Mouse (Mus musculus) lung, postnatal 0 days (tissue): ENCODE results near the gene Ywhab. TPM values are rescaled to one million over a fixed set of nuclear protein-coding genes. Genes with fewer than 3 reads are reported as not detected.

Source experiments
- ATAC-seq: fragments of 200-750 bp; cut with Nextera tagmentation; 2 replicates; pipeline ENCODE4 v1.8.0; 2017; ENCODE audit warnings: moderate library complexity
- DNase-seq: peaks from one replicate; pipeline ENCODE4 v3.0.0-alpha.2; 2016; ENCODE audit warnings: low spot score
- H3K27ac ChIP-seq: fragments of 300-500 bp; sonication (generic); 2 replicates; pipeline ENCODE4 v1.5.1; 2014; ENCODE audit warnings: antibody characterized with exemption, mild to moderate bottlenecking, low read length, mixed read lengths
- H3K27me3 ChIP-seq: fragments of 300-500 bp; sonication (generic); replicated peaks from 2 replicates; pipeline ENCODE4 v1.6.1; 2014; ENCODE audit warnings: low read length, mixed read lengths; ENCODE audit not compliant: insufficient read depth
- H3K36me3 ChIP-seq: fragments of 300-500 bp; sonication (generic); 2 replicates; pipeline ENCODE4 v1.6.1; 2014; ENCODE audit warnings: low read length, mixed read lengths; ENCODE audit not compliant: insufficient read depth
- H3K4me1 ChIP-seq: fragments of 300-500 bp; sonication (generic); 2 replicates; pipeline ENCODE4 v1.6.1; 2014; ENCODE audit warnings: antibody characterized with exemption, low read depth, low read length, mixed read lengths; ENCODE audit not compliant: insufficient read depth
- H3K4me2 ChIP-seq: fragments of 300-500 bp; sonication (generic); replicated peaks from 2 replicates; pipeline ENCODE4 v1.6.1; 2014; ENCODE audit warnings: low read depth, mild to moderate bottlenecking, low read length, moderate library complexity, mixed read lengths
- H3K4me3 ChIP-seq: fragments of 300-500 bp; sonication (generic); 2 replicates; pipeline ENCODE4 v1.5.1; 2014; ENCODE audit warnings: low read depth, low read length
- H3K9ac ChIP-seq: fragments of 300-500 bp; sonication (generic); replicated peaks from 2 replicates; pipeline ENCODE4 v1.6.1; 2014; ENCODE audit warnings: low read depth, mild to moderate bottlenecking
- H3K9me3 ChIP-seq: fragments of 300-500 bp; sonication (generic); 2 replicates; pipeline ENCODE4 v1.6.1; 2016; ENCODE audit warnings: low read length, mixed read lengths
- CTCF ChIP-seq: IDR thresholded peaks from 2 replicates; pipeline ENCODE4 v1.5.1; 2016; ENCODE audit warnings: antibody characterized with exemption, mild to moderate bottlenecking
- EP300 ChIP-seq: IDR thresholded peaks from 2 replicates; pipeline ENCODE4 v1.6.1; 2016; ENCODE audit warnings: antibody characterized with exemption, mild to moderate bottlenecking, control low read depth
- WGBS: fragments of 180-500 bp; shearing (Covaris S2); extraction: QIAGEN DNeasy Blood & Tissue Kit; methylation state at CpG from one replicate; pipeline ENCODE4 v1.1.7; 2014; 5-methylcytosine and 5-hydroxymethylcytosine counted together
- polyA plus RNA-seq: library from polyadenylated mRNA; unstranded; fragments of >200 nt; fragmentation: Nextera tagmentation; extraction: Ambion mirVana; gene quantifications from 2 replicates; pipeline ENCODE4 v1.2.1, GENCODE M21; 2015

The Ywhab gene
- polyA plus RNA-seq, 1 experiment from 2014 or later: 263 TPM

GRCm38 (mm10) chr2:163994977-163995862, 460 bp downstream of the Ywhab start:
- peak; percentile 99 for ATAC-seq
- no peaks in the 10 kb centered on the region for H3K9me3 ChIP-seq
- DNase-seq: peak; percentile 100
- H3K27ac ChIP-seq: peak overlapping the region; percentile 100
- no peaks in the 10 kb centered on the region for H3K36me3 ChIP-seq
- no peaks in the 10 kb centered on the region for H3K27me3 ChIP-seq
- TF ChIP-seq CTCF (no peak), EP300 (no peak)
- WGBS: 2% methylated on average over 59 of the region's 79 CpGs
- H3K4me3 ChIP-seq: peak overlapping the region; percentile 94
- H3K9ac ChIP-seq: peak overlapping the region; percentile 97
- H3K4me1 ChIP-seq: peaks cover 22% of the 10 kb centered on the region; the same call in 1 of the 2 replicates
- H3K4me2 ChIP-seq: peak overlapping the region; percentile 77

- H3K9ac ChIP-seq: 0 out of 2 replicates have a peak overlapping the region, but pooled peaks have one; percentile 97
- no peak for DNase-seq
- no peak for ATAC-seq
- no peaks in the 10 kb centered on the region for H3K36me3 ChIP-seq
- WGBS: 61% methylated on average over 6 of the region's 6 CpGs
- no peaks in the 10 kb centered on the region for H3K9me3 ChIP-seq
- H3K4me1 ChIP-seq: peaks cover 22% of the 10 kb centered on the region; the same call in 1 of the 2 replicates
- peak overlapping the region; percentile 94 for H3K4me3 ChIP-seq
- peak overlapping the region; percentile 77 for H3K4me2 ChIP-seq
- H3K27ac ChIP-seq: no peak overlapping the region
- TF ChIP-seq CTCF (no peak), EP300 (no peak)
- H3K27me3 ChIP-seq: no peaks in the 10 kb centered on the region
Observed at GRCm38 (mm10) chr2:163996275-163996674, 1.5 kb downstream of the Ywhab start.

- H3K4me2 ChIP-seq: peak overlapping the region; percentile 77; the same call in 1 of the 2 replicates
- H3K4me3 ChIP-seq: no peak overlapping the region
- H3K9ac ChIP-seq: no peak overlapping the region
- no peak for DNase-seq
- H3K27me3 ChIP-seq: no peaks in the 10 kb centered on the region
- 48% methylated on average over 5 of the region's 5 CpGs for WGBS
- no peak for TF ChIP-seq CTCF
- TF ChIP-seq EP300: no peak
- peaks cover 22% of the 10 kb centered on the region; the same call in 1 of the 2 replicates for H3K4me1 ChIP-seq
- no peaks in the 10 kb centered on the region for H3K36me3 ChIP-seq
- no peaks in the 10 kb centered on the region for H3K9me3 ChIP-seq
- H3K27ac ChIP-seq: no peak overlapping the region
- no peak for ATAC-seq
Observed at GRCm38 (mm10) chr2:163996899-163997298, 2.1 kb downstream of the Ywhab start.

GRCm38 (mm10) chr2:163998981-163999380, 4.2 kb downstream of the Ywhab start:
- Histone ChIP-seq H3K27me3 (no peaks in the 10 kb centered on the region), H3K27ac (no peak overlapping the region), H3K4me2 (no peak overlapping the region), H3K4me1 (peaks cover 22% of the 10 kb centered on the region; the same call in 1 of the 2 replicates), H3K9ac (no peak overlapping the region), H3K9me3 (no peaks in the 10 kb centered on the region), H3K4me3 (no peak overlapping the region), H3K36me3 (no peaks in the 10 kb centered on the region)
- TF ChIP-seq EP300 (no peak), CTCF (no peak)
- ATAC-seq (no peak), DNase-seq (no peak)
- 72% methylated on average over 6 of the region's 6 CpGs for WGBS

- ATAC-seq (no peak), DNase-seq (no peak)
- no peak overlapping the region for H3K4me3 ChIP-seq
- H3K9me3 ChIP-seq: no peaks in the 10 kb centered on the region
- no peak overlapping the region for H3K27ac ChIP-seq
- H3K9ac ChIP-seq: no peak overlapping the region
- WGBS: 83% methylated on average over 3 of the region's 3 CpGs
- peaks cover 16% of the 10 kb centered on the region; the same call in 1 of the 2 replicates for H3K4me1 ChIP-seq
- TF ChIP-seq EP300 (no peak), CTCF (no peak)
- H3K27me3 ChIP-seq: no peaks in the 10 kb centered on the region
- H3K36me3 ChIP-seq: no peaks in the 10 kb centered on the region
- H3K4me2 ChIP-seq: no peak overlapping the region
Observed at GRCm38 (mm10) chr2:164002637-164003036, 7.9 kb downstream of the Ywhab start.

- 70% methylated on average over 5 of the region's 5 CpGs for WGBS
- TF ChIP-seq EP300: no peak
- 0 out of 2 replicates have a peak, but pooled peaks have one; percentile 12 for TF ChIP-seq CTCF
- Histone ChIP-seq H3K36me3 (no peaks in the 10 kb centered on the region), H3K27ac (no peak overlapping the region), H3K4me3 (no peak overlapping the region), H3K27me3 (no peaks in the 10 kb centered on the region), H3K9me3 (no peaks in the 10 kb centered on the region), H3K9ac (no peak overlapping the region), H3K4me1 (peaks cover 17% of the 10 kb centered on the region; the same call in 1 of the 2 replicates), H3K4me2 (no peak overlapping the region)
- ATAC-seq: no peak
- no peak for DNase-seq
Observed at GRCm38 (mm10) chr2:164004503-164004902, 9.7 kb downstream of the Ywhab start.
